12 mouse cellular contexts compared by ENCODE assay signal in the genomic region with DNA sequence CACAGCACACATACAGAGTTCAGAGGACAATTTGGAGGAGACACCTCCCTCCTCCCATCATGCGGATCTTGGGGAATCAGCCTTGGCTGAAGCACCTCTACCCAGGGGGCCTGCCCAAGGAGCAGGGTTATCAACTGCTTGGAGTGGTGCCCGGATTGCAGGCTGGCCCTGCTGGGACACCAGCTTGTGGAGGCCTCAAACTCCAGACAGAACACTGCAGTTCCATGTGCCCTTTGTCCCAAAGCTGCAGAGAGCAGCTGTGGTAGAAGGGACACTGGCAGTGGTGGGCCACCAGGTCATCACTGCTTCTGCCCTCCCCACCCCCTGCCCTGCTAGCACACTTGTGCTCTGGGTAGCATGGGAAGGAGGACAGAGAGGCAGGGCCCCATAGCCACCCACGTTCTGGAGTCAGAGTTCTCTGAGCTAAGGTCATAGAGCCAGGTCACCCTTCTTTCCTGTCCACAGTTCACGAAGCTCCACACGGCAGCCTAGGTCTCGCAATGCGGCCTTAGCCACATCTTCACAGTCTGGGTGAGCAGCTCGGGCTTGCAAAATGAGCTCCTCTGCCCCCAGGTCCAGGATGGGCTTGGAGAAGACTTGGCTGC. TPM values are rescaled to one million over a fixed set of nuclear protein-coding genes. Genes with fewer than 3 reads are reported as not detected.
DNase-seq lines count a peak whose midpoint lies in the region; ATAC-seq and TF ChIP-seq lines count a peak whose summit lies in the region.
"Had no signal": no experiment of that assay in that cellular context is flagged by ENCODE, and none has a peak within 500 bp of the region (broad histone marks: within the 10 kb centered on the region; RNA-seq: fewer than 3 reads in every experiment).

No protein-coding gene starts in this region.

- H3K9ac ChIP-seq in kidney, embryonic 14.5 days (ENCODE audit: low read depth, low read length): 0 out of 2 replicates have a peak overlapping the region, but pooled peaks have one; percentile 18
- H3K9ac ChIP-seq: neural tube, embryonic 13.5 days had no signal

- H3K27ac ChIP-seq in kidney, embryonic 14.5 days (ENCODE audit: low read depth, low read length): no peak overlapping the region
- H3K27ac ChIP-seq: neural tube, embryonic 13.5 days had no signal

- WGBS in kidney, embryonic 14.5 days: 67% methylated on average over 8 of the region's 8 CpGs
- WGBS in lung, adult 2 months: 56% methylated on average over 8 of the region's 8 CpGs

- peaks cover 33% of the 10 kb centered on the region for H3K36me3 ChIP-seq in kidney, embryonic 14.5 days (ENCODE audit: control insufficient read depth, insufficient read depth, low read length)

- TF ChIP-seq CTCF in lung, adult 2 months (IDR thresholded peaks at IDR 0.05; ENCODE audit: insufficient read depth, low read length): no peak

- H3K4me3 ChIP-seq in kidney, embryonic 14.5 days (ENCODE audit: low read length): no peak overlapping the region
- H3K4me3 ChIP-seq in lung, adult 2 months (replicated peaks; ENCODE audit: extremely low read depth, low read depth, low read length): no peak overlapping the region
- H3K4me3 ChIP-seq: erythroblast, embryonic 14.5 days; neural tube, embryonic 13.5 days had no signal

- H3K9me3 ChIP-seq in kidney, embryonic 14.5 days (ENCODE audit: control insufficient read depth, low read length): no peaks in the 10 kb centered on the region
- H3K9me3 ChIP-seq: neural tube, embryonic 13.5 days had no signal

- no peak for TF ChIP-seq POLR2A in lung, adult 2 months (IDR thresholded peaks at IDR 0.05; ENCODE audit: borderline replicate concordance, extremely low read depth, low read depth, low read length)

- no peak for ATAC-seq in kidney, embryonic 14.5 days (ENCODE audit: low FRiP score, low TSS enrichment)
- ATAC-seq: Patski had no signal

- H3K4me2 ChIP-seq in kidney, embryonic 14.5 days (replicated peaks; ENCODE audit: low read depth, low read length): no peak overlapping the region
- H3K4me2 ChIP-seq: neural tube, embryonic 13.5 days had no signal

- no peaks in the 10 kb centered on the region for H3K27me3 ChIP-seq in kidney, embryonic 14.5 days (ENCODE audit: control insufficient read depth, insufficient read depth, low read length)
- H3K27me3 ChIP-seq: Patski had no signal

- DNase-seq in cerebellum, adult 11-12 months: peak; percentile 67
- no peak for DNase-seq in cerebellum, adult 9-10 months
- peak; percentile 76 for DNase-seq in ovary, postnatal 36 days (ENCODE audit: low spot score)
- DNase-seq in ovary, postnatal 14 days (ENCODE audit: low spot score): no peak
- no peak for DNase-seq in lung, adult 2 months
- no peak for DNase-seq in right cerebral cortex, adult 18-20 months
- no peak for DNase-seq in thymus, postnatal 0 days (ENCODE audit: low spot score)
- DNase-seq: gastrocnemius, postnatal 25 days had no signal

- H3K4me1 ChIP-seq in kidney, embryonic 14.5 days (ENCODE audit: control insufficient read depth, insufficient read depth, low read length): no peaks in the 10 kb centered on the region
- no peaks in the 10 kb centered on the region for H3K4me1 ChIP-seq in lung, adult 2 months (ENCODE audit: control insufficient read depth, insufficient read depth, low read length)

RNA-seq across cellular contexts. Expression of a gene that starts 8.2 kb away (rescaled TPM):
- polyA plus RNA-seq in kidney, embryonic 14.5 days (2014; fragmentation: Nextera tagmentation; extraction: Ambion mirVana): 2.1 and 3.0 TPM in 2 replicates
- polyA plus RNA-seq in lung, adult 2 months (2012; rRNA removed): 26.9 and 29.6 TPM in 2 replicates
- 6.2 and 9.0 TPM in 2 replicates for polyA plus RNA-seq in thymus, postnatal 0 days (2015; fragmentation: Nextera tagmentation; extraction: Ambion mirVana)

RNA-seq across cellular contexts. Expression of a gene that starts 13.7 kb away (rescaled TPM):
- 23.7 and 33.0 TPM in 2 replicates for polyA plus RNA-seq in kidney, embryonic 14.5 days (2014; fragmentation: Nextera tagmentation; extraction: Ambion mirVana)
- polyA plus RNA-seq in lung, adult 2 months (2012; rRNA removed): 26.6 and 31.0 TPM in 2 replicates
- 29.6 and 34.5 TPM in 2 replicates for polyA plus RNA-seq in thymus, postnatal 0 days (2015; fragmentation: Nextera tagmentation; extraction: Ambion mirVana)

RNA-seq across cellular contexts. Expression of a gene that starts 13.9 kb away (rescaled TPM):
- 23.2 and 24.8 TPM in 2 replicates for polyA plus RNA-seq in kidney, embryonic 14.5 days (2014; fragmentation: Nextera tagmentation; extraction: Ambion mirVana)
- 14.5 and 15.1 TPM in 2 replicates for polyA plus RNA-seq in lung, adult 2 months (2012; rRNA removed)
- 17.9 and 18.4 TPM in 2 replicates for polyA plus RNA-seq in thymus, postnatal 0 days (2015; fragmentation: Nextera tagmentation; extraction: Ambion mirVana)

RNA-seq across cellular contexts. Expression of a gene that starts 48.2 kb away (rescaled TPM):
- polyA plus RNA-seq in kidney, embryonic 14.5 days (2014; fragmentation: Nextera tagmentation; extraction: Ambion mirVana): 43.6 and 47.5 TPM in 2 replicates
- 101 and 105 TPM in 2 replicates for polyA plus RNA-seq in lung, adult 2 months (2012; rRNA removed)
- polyA plus RNA-seq in thymus, postnatal 0 days (2015; fragmentation: Nextera tagmentation; extraction: Ambion mirVana): 41.5 and 44.1 TPM in 2 replicates

Comparison
In these comparisons a context has a peak if more than half of its experiments do, and no peak if none do; other contexts are left out.
1. DNase-seq: peak in cerebellum, adult 11-12 months (single experiment) and ovary, postnatal 36 days (single experiment); none in cerebellum, adult 9-10 months (single experiment), ovary, postnatal 14 days (single experiment), lung, adult 2 months (single experiment), right cerebral cortex, adult 18-20 months (single experiment) and thymus, postnatal 0 days (single experiment).